Comparison of ENCODE assay signal across 14 mouse cellular contexts in genomic region chr2:53689223-53689880, GRCm38 (mm10).
A peak's percentile ranks its signal among the peaks of the same experiment; 100 is the strongest.
DNase-seq lines count a peak whose midpoint lies in the region; ATAC-seq and TF ChIP-seq lines count a peak whose summit lies in the region.
"Had no signal": no experiment of that assay in that cellular context is flagged by ENCODE, and none has a peak within 500 bp of the region (broad histone marks: within the 10 kb centered on the region; RNA-seq: fewer than 3 reads in every experiment).

No protein-coding gene starts in this region.

- no peak overlapping the region for H3K27ac ChIP-seq in layer of hippocampus, adult 2 months
- H3K27ac ChIP-seq in intestine, postnatal 0 days (ENCODE audit: low read depth, low read length): no peak overlapping the region
- H3K27ac ChIP-seq: embryonic facial prominence, embryonic 13.5 days had no signal

- ATAC-seq in intestine, postnatal 0 days: no peak
- ATAC-seq: lung, postnatal 0 days had no signal

- TF ChIP-seq POLR2A in brain, embryonic 14.5 days (IDR thresholded peaks at IDR 0.05; ENCODE audit: borderline replicate concordance, extremely low read depth, insufficient read depth, insufficient read length, poor library complexity, severe bottlenecking): no peak

- H3K9me3 ChIP-seq in intestine, postnatal 0 days (ENCODE audit: control insufficient read depth): no peaks in the 10 kb centered on the region
- H3K9me3 ChIP-seq: embryonic facial prominence, embryonic 13.5 days; G1E had no signal

- no peak overlapping the region for H3K9ac ChIP-seq in intestine, postnatal 0 days (ENCODE audit: low read depth, low read length)
- H3K9ac ChIP-seq: embryonic facial prominence, embryonic 13.5 days had no signal

- no peaks in the 10 kb centered on the region for H3K36me3 ChIP-seq in intestine, postnatal 0 days (ENCODE audit: control insufficient read depth, insufficient read depth)
- H3K36me3 ChIP-seq: embryonic facial prominence, embryonic 13.5 days; G1E had no signal

- WGBS in intestine, postnatal 0 days: 40% methylated on average over 3 of the region's 3 CpGs

- no peak overlapping the region for H3K4me3 ChIP-seq in layer of hippocampus, adult 2 months
- no peak overlapping the region for H3K4me3 ChIP-seq in intestine, postnatal 0 days (ENCODE audit: low read depth, low read length)
- H3K4me3 ChIP-seq: embryonic facial prominence, embryonic 13.5 days had no signal

- H3K4me1 ChIP-seq in intestine, postnatal 0 days (replicated peaks; ENCODE audit: control insufficient read depth, insufficient read depth, low read length): no peaks in the 10 kb centered on the region

- no peak for DNase-seq in layer of hippocampus, adult 2 months (ENCODE audit: low spot score in 2 of 2)
- no peak for DNase-seq in layer of hippocampus, adult 18-20 months (ENCODE audit: low spot score in 2 of 2)
- peak; percentile 40 for DNase-seq in brain, embryonic 14.5 days (ENCODE audit: low read depth)
- DNase-seq in retina, postnatal 1 day: peak; percentile 79
- DNase-seq in cerebellum, postnatal 4 days (ENCODE audit: low spot score in 2 of 2): no peak
- no peak for DNase-seq in cerebellum, adult 8-10 months
- DNase-seq: layer of hippocampus, adult 9-11 months; liver; right cerebral cortex, postnatal 4 days had no signal

- H3K27me3 ChIP-seq in intestine, postnatal 0 days (replicated peaks; ENCODE audit: control insufficient read depth, insufficient read depth, low read length): no peaks in the 10 kb centered on the region
- H3K27me3 ChIP-seq: embryonic facial prominence, embryonic 13.5 days had no signal

- TF ChIP-seq CTCF in layer of hippocampus, adult 2 months (conservative IDR thresholded peaks at IDR 0.05): peak; percentile 34
- no peak for TF ChIP-seq CTCF in brain, embryonic 14.5 days (IDR thresholded peaks at IDR 0.05; ENCODE audit: borderline replicate concordance, extremely low read depth, insufficient read depth, insufficient read length)
- TF ChIP-seq CTCF in intestine, postnatal 0 days (IDR thresholded peaks at IDR 0.05; ENCODE audit: low read depth): peak; percentile 42

- H3K4me2 ChIP-seq in intestine, postnatal 0 days (replicated peaks; ENCODE audit: low read depth): no peak overlapping the region
- H3K4me2 ChIP-seq: embryonic facial prominence, embryonic 13.5 days; heart, embryonic 11.5 days had no signal

Comparison
In these comparisons a context has a peak if more than half of its experiments do, and no peak if none do; other contexts are left out.
1. DNase-seq: peak in brain, embryonic 14.5 days (single experiment) and retina, postnatal 1 day (single experiment); none in layer of hippocampus, adult 2 months (0 of 2), layer of hippocampus, adult 18-20 months (0 of 2), cerebellum, postnatal 4 days (0 of 2) and cerebellum, adult 8-10 months (single experiment).